Mouse (Mus musculus): ENCODE results near the gene Wrap73. TPM values are rescaled to one million over a fixed set of nuclear protein-coding genes. Genes with fewer than 3 reads are reported as not detected.

Wrap73 gene
- polyA plus RNA-seq, 1 experiment from 2014 or later = 41.9 TPM

GRCm38 (mm10) chr4:154163296-154163695 is 21.1 kb downstream of the Wrap73 start:
- Histone ChIP-seq H3K9ac (replicated peaks) (no peak overlapping the region), H3K9me3 (replicated peaks) (no peaks in the 10 kb centered on the region), H3K27me3 (replicated peaks) (no peaks in the 10 kb centered on the region; the same call in none of the 2 replicates), H3K4me3 (replicated peaks) (no peak overlapping the region), H3K27ac (replicated peaks) (no peak overlapping the region), H3K4me2 (no peak overlapping the region), H3K4me1 (peaks cover 25% of the 10 kb centered on the region), H3K36me3 (peaks cover 5% of the 10 kb centered on the region)
- ATAC-seq (ENCODE audit: low FRiP score) = no peak
- WGBS = 15% methylated on average over 7 of the region's 7 CpGs

GRCm38 (mm10) chr4:154167053-154167452 is 24.9 kb downstream of the Wrap73 start:
- Histone ChIP-seq H3K27ac (replicated peaks) (no peak overlapping the region), H3K36me3 (no peaks in the 10 kb centered on the region), H3K4me3 (replicated peaks) (no peak overlapping the region), H3K27me3 (replicated peaks) (peaks cover 37% of the 10 kb centered on the region), H3K4me1 (peaks cover 23% of the 10 kb centered on the region), H3K4me2 (no peak overlapping the region), H3K9me3 (replicated peaks) (no peaks in the 10 kb centered on the region), H3K9ac (replicated peaks) (no peak overlapping the region)
- ATAC-seq (ENCODE audit: low FRiP score) = no peak
- 26% methylated on average over 5 of the region's 5 CpGs for WGBS

GRCm38 (mm10) chr4:154170021-154170420 is 27.8 kb downstream of the Wrap73 start:
- Histone ChIP-seq H3K27me3 (replicated peaks) (peaks cover 51% of the 10 kb centered on the region), H3K4me1 (peaks cover 31% of the 10 kb centered on the region), H3K36me3 (no peaks in the 10 kb centered on the region), H3K9me3 (replicated peaks) (no peaks in the 10 kb centered on the region), H3K4me2 (peak overlapping the region; percentile 97), H3K9ac (replicated peaks) (0 out of 2 replicates have a peak overlapping the region, but pooled peaks have one; percentile 14), H3K27ac (replicated peaks) (no peak overlapping the region), H3K4me3 (replicated peaks) (peak overlapping the region; percentile 49)
- WGBS = under 1% methylated on average over 15 of the region's 15 CpGs
- no peak for ATAC-seq (ENCODE audit: low FRiP score)

- peak within 1 kb of the TSS; percentile 34; the same call in 1 of the 2 replicates for H3K9ac ChIP-seq (replicated peaks)
- H3K27me3 ChIP-seq (replicated peaks) = peaks cover 51% of the 10 kb centered on the region
- H3K36me3 ChIP-seq = no peaks in the 10 kb centered on the region
- peak within 1 kb of the TSS; percentile 97 for H3K4me2 ChIP-seq
- H3K27ac ChIP-seq (replicated peaks) = no peak within 1 kb of the TSS; the same call in none of the 2 replicates
- H3K4me3 ChIP-seq (replicated peaks) = peak within 1 kb of the TSS; percentile 49
- H3K4me1 ChIP-seq = peaks cover 31% of the 10 kb centered on the region
- under 1% methylated on average over 58 of the region's 61 CpGs for WGBS
- no peaks in the 10 kb centered on the region for H3K9me3 ChIP-seq (replicated peaks)
- no peak for ATAC-seq (ENCODE audit: low FRiP score)
Measured at GRCm38 (mm10) chr4:154170506-154171150, 28.5 kb downstream of the Wrap73 start, which contains the start of gene Megf6. Gene Megf6 (plus strand): TSS chr4:154170730.

- peak overlapping the region; percentile 97 for H3K4me2 ChIP-seq
- no peak for ATAC-seq (ENCODE audit: low FRiP score)
- no peaks in the 10 kb centered on the region for H3K9me3 ChIP-seq (replicated peaks)
- H3K4me3 ChIP-seq (replicated peaks) = peak overlapping the region; percentile 49
- H3K27me3 ChIP-seq (replicated peaks) = peaks cover 51% of the 10 kb centered on the region
- peaks cover 31% of the 10 kb centered on the region for H3K4me1 ChIP-seq
- peak overlapping the region; percentile 34; the same call in 1 of the 2 replicates for H3K9ac ChIP-seq (replicated peaks)
- no peaks in the 10 kb centered on the region for H3K36me3 ChIP-seq
- WGBS = 1% methylated on average over 37 of the region's 37 CpGs
- H3K27ac ChIP-seq (replicated peaks) = no peak overlapping the region; the same call in 1 of the 2 replicates
Measured at GRCm38 (mm10) chr4:154171151-154171930, 29.2 kb downstream of the Wrap73 start.

GRCm38 (mm10) chr4:154171931-154172604 is 29.9 kb downstream of the Wrap73 start:
- H3K27me3 ChIP-seq (replicated peaks) = peaks cover 51% of the 10 kb centered on the region
- H3K9ac ChIP-seq (replicated peaks) = no peak overlapping the region
- WGBS = 39% methylated on average over 13 of the region's 13 CpGs
- peaks cover 31% of the 10 kb centered on the region for H3K4me1 ChIP-seq
- H3K4me2 ChIP-seq = peak overlapping the region; percentile 97
- no peaks in the 10 kb centered on the region for H3K36me3 ChIP-seq
- peak overlapping the region; percentile 49 for H3K4me3 ChIP-seq (replicated peaks)
- H3K27ac ChIP-seq (replicated peaks) = no peak overlapping the region
- ATAC-seq (ENCODE audit: low FRiP score) = no peak
- no peaks in the 10 kb centered on the region for H3K9me3 ChIP-seq (replicated peaks)

- Histone ChIP-seq H3K27ac (replicated peaks) (no peak overlapping the region), H3K36me3 (no peaks in the 10 kb centered on the region), H3K4me3 (replicated peaks) (no peak overlapping the region), H3K9ac (replicated peaks) (no peak overlapping the region), H3K9me3 (replicated peaks) (no peaks in the 10 kb centered on the region), H3K4me1 (peaks cover 6% of the 10 kb centered on the region; the same call in 1 of the 2 replicates), H3K27me3 (replicated peaks) (peaks cover 12% of the 10 kb centered on the region), H3K4me2 (no peak overlapping the region)
- ATAC-seq (ENCODE audit: low FRiP score) = no peak
- 66% methylated on average over 8 of the region's 8 CpGs for WGBS
Measured at GRCm38 (mm10) chr4:154177257-154177656, 35.1 kb downstream of the Wrap73 start.

- Histone ChIP-seq H3K4me1 (no peaks in the 10 kb centered on the region), H3K9ac (replicated peaks) (no peak overlapping the region), H3K9me3 (replicated peaks) (no peaks in the 10 kb centered on the region), H3K4me2 (no peak overlapping the region), H3K36me3 (no peaks in the 10 kb centered on the region), H3K4me3 (replicated peaks) (no peak overlapping the region), H3K27ac (replicated peaks) (no peak overlapping the region), H3K27me3 (replicated peaks) (no peaks in the 10 kb centered on the region)
- WGBS = 84% methylated on average over 7 of the region's 7 CpGs
- no peak for ATAC-seq (ENCODE audit: low FRiP score)
Measured at GRCm38 (mm10) chr4:154181001-154181400, 38.8 kb downstream of the Wrap73 start.

- no peak overlapping the region for H3K4me3 ChIP-seq (replicated peaks)
- H3K27me3 ChIP-seq (replicated peaks) = no peaks in the 10 kb centered on the region
- no peaks in the 10 kb centered on the region for H3K36me3 ChIP-seq
- no peak for ATAC-seq (ENCODE audit: low FRiP score)
- H3K9me3 ChIP-seq (replicated peaks) = no peaks in the 10 kb centered on the region
- 75% methylated on average over 5 of the region's 5 CpGs for WGBS
- H3K4me1 ChIP-seq = no peaks in the 10 kb centered on the region
- no peak overlapping the region for H3K9ac ChIP-seq (replicated peaks)
- H3K4me2 ChIP-seq = no peak overlapping the region
- no peak overlapping the region for H3K27ac ChIP-seq (replicated peaks)
Measured at GRCm38 (mm10) chr4:154183566-154183965, 41.4 kb downstream of the Wrap73 start.

GRCm38 (mm10) chr4:154185001-154185400 is 42.8 kb downstream of the Wrap73 start:
- no peak overlapping the region for H3K27ac ChIP-seq (replicated peaks)
- 84% methylated on average over 5 of the region's 5 CpGs for WGBS
- no peak for ATAC-seq (ENCODE audit: low FRiP score)
- no peak overlapping the region for H3K9ac ChIP-seq (replicated peaks)
- no peaks in the 10 kb centered on the region for H3K27me3 ChIP-seq (replicated peaks)
- H3K4me2 ChIP-seq = no peak overlapping the region
- no peaks in the 10 kb centered on the region for H3K9me3 ChIP-seq (replicated peaks)
- H3K36me3 ChIP-seq = no peaks in the 10 kb centered on the region
- no peak overlapping the region for H3K4me3 ChIP-seq (replicated peaks)
- H3K4me1 ChIP-seq = no peaks in the 10 kb centered on the region

- no peak for ATAC-seq (ENCODE audit: low FRiP score)
- Histone ChIP-seq H3K4me1 (no peaks in the 10 kb centered on the region), H3K27me3 (replicated peaks) (no peaks in the 10 kb centered on the region), H3K27ac (replicated peaks) (no peak overlapping the region), H3K4me2 (no peak overlapping the region), H3K4me3 (replicated peaks) (no peak overlapping the region), H3K9me3 (replicated peaks) (no peaks in the 10 kb centered on the region), H3K9ac (replicated peaks) (no peak overlapping the region), H3K36me3 (no peaks in the 10 kb centered on the region)
- WGBS = 74% methylated on average over 11 of the region's 11 CpGs
Measured at GRCm38 (mm10) chr4:154186002-154186537, 43.9 kb downstream of the Wrap73 start.

Measured in neural tube, embryonic 15.5 days (tissue).